Mouse (Mus musculus) lung, embryonic 15.5 days (tissue): ENCODE data around the gene Abhd2. TPM values are rescaled to one million over a fixed set of nuclear protein-coding genes. Genes with fewer than 3 reads are reported as not detected.
"Not testable (repeated sequence)": the region's sequence is repeated elsewhere in the genome, so short reads cannot be mapped to it uniquely, and the experiment has no call there.

ENCODE experiments used
- ATAC-seq: fragments of 200-750 bp; cut with Nextera tagmentation; 2 replicates; pipeline ENCODE4 v1.8.0; 2017; ENCODE audit warnings: moderate number of reproducible peaks, borderline replicate concordance; ENCODE audit not compliant: low FRiP score, low TSS enrichment; ENCODE audit errors: extremely low read depth
- H3K27ac ChIP-seq: fragments of 300-500 bp; sonication (generic); 2 replicates; pipeline ENCODE4 v1.5.1; 2015; ENCODE audit warnings: moderate library complexity, mild to moderate bottlenecking, inconsistent platforms
- H3K27me3 ChIP-seq: fragments of 300-500 bp; sonication (generic); 2 replicates; pipeline ENCODE4 v1.6.1; 2015; ENCODE audit warnings: inconsistent platforms
- H3K36me3 ChIP-seq: fragments of 300-500 bp; sonication (generic); 2 replicates; pipeline ENCODE4 v1.6.1; 2015; ENCODE audit warnings: inconsistent platforms
- H3K4me1 ChIP-seq: fragments of 300-500 bp; sonication (generic); 2 replicates; pipeline ENCODE4 v1.6.1; 2015; ENCODE audit warnings: inconsistent platforms
- H3K4me2 ChIP-seq: fragments of 300-500 bp; sonication (generic); 2 replicates; pipeline ENCODE4 v1.6.1; 2015; ENCODE audit warnings: inconsistent platforms, mild to moderate bottlenecking, moderate library complexity
- H3K4me3 ChIP-seq: fragments of 300-500 bp; sonication (generic); 2 replicates; pipeline ENCODE4 v1.5.1; 2015; ENCODE audit warnings: mild to moderate bottlenecking, inconsistent platforms
- H3K9ac ChIP-seq: fragments of 300-500 bp; sonication (generic); 2 replicates; pipeline ENCODE4 v1.6.1; 2015; ENCODE audit warnings: inconsistent platforms
- H3K9me3 ChIP-seq: fragments of 300-500 bp; sonication (generic); 2 replicates; pipeline ENCODE4 v1.6.1; 2016; ENCODE audit warnings: inconsistent platforms
- WGBS: fragments of 180-500 bp; shearing (Covaris S2); methylation state at CpG from one replicate; pipeline ENCODE4 v1.1.7; 2015; 5-methylcytosine and 5-hydroxymethylcytosine counted together
- polyA plus RNA-seq: library from polyadenylated mRNA; unstranded; fragments of >200 nt; fragmentation: Nextera tagmentation; extraction: Ambion mirVana; gene quantifications from 2 replicates; pipeline ENCODE4 v1.2.1, GENCODE M21; 2015

Abhd2 gene
- polyA plus RNA-seq, 1 experiment from 2014 or later = 17.1 TPM

GRCm38 (mm10) chr7:79283671-79283941 is 10.6 kb downstream of the Abhd2 start:
- H3K4me3 ChIP-seq, H3K9ac ChIP-seq, H3K4me2 ChIP-seq, H3K27ac ChIP-seq, H3K27me3 ChIP-seq, H3K36me3 ChIP-seq, H3K9me3 ChIP-seq, ATAC-seq: not testable (repeated sequence)
- WGBS = 47% methylated on average over 1 of the region's 1 CpGs
- H3K4me1 ChIP-seq = peaks cover 70% of the 10 kb centered on the region

- no peak overlapping the region for H3K4me3 ChIP-seq
- ATAC-seq = no peak
- no peaks in the 10 kb centered on the region for H3K36me3 ChIP-seq
- no peaks in the 10 kb centered on the region for H3K9me3 ChIP-seq
- H3K9ac ChIP-seq = no peak overlapping the region
- 65% methylated on average over 14 of the region's 14 CpGs for WGBS
- no peak overlapping the region for H3K4me2 ChIP-seq
- H3K4me1 ChIP-seq = peaks cover 63% of the 10 kb centered on the region
- no peaks in the 10 kb centered on the region for H3K27me3 ChIP-seq
- 0 out of 2 replicates have a peak overlapping the region, but pooled peaks have one; percentile 22 for H3K27ac ChIP-seq
Measured at GRCm38 (mm10) chr7:79284160-79284888, 11.3 kb downstream of the Abhd2 start.

GRCm38 (mm10) chr7:79284889-79285280 is 11.9 kb downstream of the Abhd2 start:
- H3K27ac ChIP-seq = 0 out of 2 replicates have a peak overlapping the region, but pooled peaks have one; percentile 22

GRCm38 (mm10) chr7:79285408-79285807 is 12.4 kb downstream of the Abhd2 start:
- no peak overlapping the region for H3K4me2 ChIP-seq
- H3K9me3 ChIP-seq = no peaks in the 10 kb centered on the region
- no peak for ATAC-seq
- WGBS = 62% methylated on average over 13 of the region's 13 CpGs
- H3K27me3 ChIP-seq = no peaks in the 10 kb centered on the region
- H3K4me3 ChIP-seq = no peak overlapping the region
- no peak overlapping the region for H3K9ac ChIP-seq
- H3K27ac ChIP-seq = peak overlapping the region; percentile 31
- H3K36me3 ChIP-seq = no peaks in the 10 kb centered on the region
- H3K4me1 ChIP-seq = peaks cover 56% of the 10 kb centered on the region

More at GRCm38 (mm10) chr7:79284889-79285280, 11.9 kb downstream of the Abhd2 start:
- no peak for ATAC-seq
- no peak overlapping the region for H3K4me3 ChIP-seq
- no peaks in the 10 kb centered on the region for H3K36me3 ChIP-seq
- peaks cover 57% of the 10 kb centered on the region for H3K4me1 ChIP-seq
- no peaks in the 10 kb centered on the region for H3K9me3 ChIP-seq
- H3K9ac ChIP-seq = no peak overlapping the region
- H3K27me3 ChIP-seq = no peaks in the 10 kb centered on the region
- H3K4me2 ChIP-seq = no peak overlapping the region
- WGBS = 90% methylated on average over 8 of the region's 8 CpGs

GRCm38 (mm10) chr7:79287226-79287625 is 14.2 kb downstream of the Abhd2 start:
- 0 out of 2 replicates have a peak overlapping the region, but pooled peaks have one; percentile 12 for H3K27ac ChIP-seq

GRCm38 (mm10) chr7:79287928-79288327 is 14.9 kb downstream of the Abhd2 start:
- Histone ChIP-seq H3K9me3 (no peaks in the 10 kb centered on the region), H3K4me3 (no peak overlapping the region), H3K27me3 (no peaks in the 10 kb centered on the region), H3K4me1 (peaks cover 63% of the 10 kb centered on the region), H3K4me2 (no peak overlapping the region), H3K36me3 (no peaks in the 10 kb centered on the region), H3K27ac (peak overlapping the region; percentile 12; the same call in 1 of the 2 replicates), H3K9ac (no peak overlapping the region)
- ATAC-seq = no peak
- whole genome bisulfite sequencing = 65% methylated on average over 8 of the region's 8 CpGs

More at GRCm38 (mm10) chr7:79287226-79287625, 14.2 kb downstream of the Abhd2 start:
- H3K4me3 ChIP-seq = no peak overlapping the region
- H3K9me3 ChIP-seq = no peaks in the 10 kb centered on the region
- H3K4me2 ChIP-seq = no peak overlapping the region
- H3K27me3 ChIP-seq = no peaks in the 10 kb centered on the region
- no peak for ATAC-seq
- H3K4me1 ChIP-seq = peaks cover 63% of the 10 kb centered on the region
- H3K9ac ChIP-seq = no peak overlapping the region
- 78% methylated on average over 6 of the region's 6 CpGs for WGBS
- no peaks in the 10 kb centered on the region for H3K36me3 ChIP-seq

GRCm38 (mm10) chr7:79288422-79288821 is 15.4 kb downstream of the Abhd2 start:
- WGBS = 75% methylated on average over 5 of the region's 5 CpGs
- no peak for ATAC-seq
- H3K4me2 ChIP-seq = no peak overlapping the region
- H3K27ac ChIP-seq = peak overlapping the region; percentile 12; the same call in 1 of the 2 replicates
- no peaks in the 10 kb centered on the region for H3K27me3 ChIP-seq
- H3K4me3 ChIP-seq = no peak overlapping the region
- no peak overlapping the region for H3K9ac ChIP-seq
- no peaks in the 10 kb centered on the region for H3K9me3 ChIP-seq
- peaks cover 58% of the 10 kb centered on the region for H3K4me1 ChIP-seq
- H3K36me3 ChIP-seq = no peaks in the 10 kb centered on the region

GRCm38 (mm10) chr7:79293605-79294232 is 20.7 kb downstream of the Abhd2 start:
- WGBS = 70% methylated on average over 14 of the region's 14 CpGs
- Histone ChIP-seq H3K27ac (peak overlapping the region; percentile 13; the same call in 1 of the 2 replicates), H3K4me3 (no peak overlapping the region), H3K9me3 (no peaks in the 10 kb centered on the region), H3K27me3 (no peaks in the 10 kb centered on the region), H3K4me1 (peaks cover 45% of the 10 kb centered on the region), H3K36me3 (peaks cover 13% of the 10 kb centered on the region), H3K4me2 (no peak overlapping the region), H3K9ac (no peak overlapping the region)
- ATAC-seq = no peak

- no peak overlapping the region for H3K9ac ChIP-seq
- no peaks in the 10 kb centered on the region for H3K27me3 ChIP-seq
- H3K4me1 ChIP-seq = peaks cover 52% of the 10 kb centered on the region
- no peak for ATAC-seq
- H3K4me2 ChIP-seq = no peak overlapping the region
- H3K36me3 ChIP-seq = peaks cover 13% of the 10 kb centered on the region
- WGBS = 66% methylated on average over 13 of the region's 13 CpGs
- no peaks in the 10 kb centered on the region for H3K9me3 ChIP-seq
- H3K4me3 ChIP-seq = no peak overlapping the region
- H3K27ac ChIP-seq = 0 out of 2 replicates have a peak overlapping the region, but pooled peaks have one; percentile 13
Measured at GRCm38 (mm10) chr7:79294449-79294980, 21.5 kb downstream of the Abhd2 start.

- Histone ChIP-seq H3K4me3 (no peak overlapping the region), H3K36me3 (peaks cover 13% of the 10 kb centered on the region), H3K9me3 (no peaks in the 10 kb centered on the region), H3K9ac (no peak overlapping the region), H3K27ac (0 out of 2 replicates have a peak overlapping the region, but pooled peaks have one; percentile 22), H3K4me1 (peaks cover 60% of the 10 kb centered on the region), H3K4me2 (no peak overlapping the region), H3K27me3 (no peaks in the 10 kb centered on the region)
- WGBS = 49% methylated on average over 13 of the region's 13 CpGs
- ATAC-seq = no peak
Measured at GRCm38 (mm10) chr7:79295196-79295826, 22.3 kb downstream of the Abhd2 start.

GRCm38 (mm10) chr7:79298681-79299080 is 25.7 kb downstream of the Abhd2 start:
- peak overlapping the region; percentile 84 for H3K27ac ChIP-seq
- WGBS = 29% methylated on average over 1 of the region's 1 CpGs
- no peak for ATAC-seq
- no peaks in the 10 kb centered on the region for H3K27me3 ChIP-seq
- no peaks in the 10 kb centered on the region for H3K9me3 ChIP-seq
- no peak overlapping the region for H3K9ac ChIP-seq
- H3K4me2 ChIP-seq = no peak overlapping the region
- no peak overlapping the region for H3K4me3 ChIP-seq
- peaks cover 13% of the 10 kb centered on the region for H3K36me3 ChIP-seq
- H3K4me1 ChIP-seq = peaks cover 73% of the 10 kb centered on the region
